Mouse (Mus musculus): ENCODE measurements around the gene Asic2.

DNA sequence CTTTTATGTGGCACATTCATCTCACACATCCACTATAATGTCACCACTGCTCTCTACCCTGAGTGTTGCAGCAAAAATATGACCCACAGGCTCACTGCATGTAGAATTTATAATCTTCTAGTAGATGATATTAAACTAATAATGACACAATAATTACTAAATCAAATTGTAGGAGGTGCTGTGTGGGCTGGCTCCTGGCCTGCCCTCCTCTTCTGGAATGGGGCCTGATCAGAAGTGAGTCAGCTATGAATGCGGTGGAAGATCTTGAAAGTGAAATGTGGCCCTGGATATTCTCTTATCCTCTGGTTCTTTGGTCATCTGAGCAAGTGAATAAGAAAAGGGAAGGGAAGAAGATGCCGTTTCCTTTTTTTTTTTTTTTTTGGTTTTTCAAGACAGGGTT is 582.1 kb downstream of the Asic2 start:
- no peak for TF ChIP-seq ETS1 (IDR thresholded peaks at IDR 0.05; ENCODE audit: low read depth, low read length)
- no peak for TF ChIP-seq MAZ (IDR thresholded peaks at IDR 0.05; ENCODE audit: low read depth, low read length)
- no peak for TF ChIP-seq POLR2A (IDR thresholded peaks at IDR 0.05; ENCODE audit: control insufficient read depth in 1 of 2, insufficient read depth in 1 of 2, low read depth in 1 of 2, low read length in 2 of 2, poor library complexity in 1 of 2)
- TF ChIP-seq POLR2AphosphoS2 (IDR thresholded peaks at IDR 0.05; ENCODE audit: low read length), result no peak
- no peak for TF ChIP-seq MAX (IDR thresholded peaks at IDR 0.05; ENCODE audit: low read length)
- TF ChIP-seq USF2 (IDR thresholded peaks at IDR 0.05; ENCODE audit: borderline replicate concordance in 1 of 2, insufficient read depth in 1 of 2, low read depth in 1 of 2, low read length in 2 of 2), result no peak
- TF ChIP-seq HCFC1 (IDR thresholded peaks at IDR 0.05; ENCODE audit: low read depth, low read length), result no peak
- TF ChIP-seq EP300 (IDR thresholded peaks at IDR 0.05; ENCODE audit: low read depth in 1 of 2, low read length in 2 of 2), result no peak
- no peak for TF ChIP-seq TBP (IDR thresholded peaks at IDR 0.05; ENCODE audit: low read depth, low read length)
- TF ChIP-seq CTCF (IDR thresholded peaks at IDR 0.05 in 2 of 3, conservative IDR thresholded peaks at IDR 0.05 in 1 of 3; ENCODE audit: control insufficient read depth in 1 of 3, insufficient read depth in 1 of 3, low read depth in 2 of 3, low read length in 3 of 3, poor library complexity in 1 of 3, severe bottlenecking in 1 of 3), result no peak
